Mouse (Mus musculus): ENCODE measurements at regions not wholly inside any gene's neighbourhood (a gene's known extent, or its start where the extent isn't known, plus 50 kb on each side); places are given as distances from the start of the nearest gene placed in this dataset.

DNA sequence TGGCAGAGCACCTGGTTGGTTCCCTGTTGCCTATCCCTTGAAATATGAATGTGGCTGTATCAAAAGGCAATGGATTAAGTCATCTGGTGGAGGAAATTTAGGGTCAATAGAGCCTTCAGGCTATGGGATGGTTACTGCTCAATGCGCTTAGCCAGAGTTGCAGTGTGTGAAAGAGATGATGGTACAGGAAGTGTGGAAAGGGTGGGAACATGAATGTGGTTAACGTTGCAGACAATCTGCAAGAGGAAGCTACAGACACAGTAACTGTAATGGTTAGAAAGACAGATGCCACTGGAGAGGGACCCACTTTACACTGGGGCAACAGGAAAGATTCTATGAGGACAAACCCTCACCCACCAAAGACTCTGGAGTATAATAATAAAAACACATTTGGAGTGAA lies 185.2 kb downstream of the Rpap3 start:
- TF ChIP-seq CTCF (conservative IDR thresholded peaks at IDR 0.05 in 1 of 2, IDR thresholded peaks at IDR 0.05 in 1 of 2; ENCODE audit: low read depth in 2 of 2, low read length in 2 of 2) (no peak), PAX5 (IDR thresholded peaks at IDR 0.05; ENCODE audit: low read length) (no peak), USF1 (IDR thresholded peaks at IDR 0.05; ENCODE audit: low read depth, low read length) (no peak), POLR2A (IDR thresholded peaks at IDR 0.05; ENCODE audit: low read depth, low read length) (no peak), MEF2A (IDR thresholded peaks at IDR 0.05; ENCODE audit: borderline replicate concordance, low read depth, low read length) (no peak), EP300 (IDR thresholded peaks at IDR 0.05; ENCODE audit: low read length) (no peak), RAD21 (IDR thresholded peaks at IDR 0.05; ENCODE audit: low read depth, low read length) (no peak), ZNF384 (IDR thresholded peaks at IDR 0.05; ENCODE audit: low read depth, low read length) (no peak), ZKSCAN1 (IDR thresholded peaks at IDR 0.05; ENCODE audit: borderline replicate concordance, low read depth, low read length) (no peak)
